Mouse (Mus musculus) embryonic facial prominence, embryonic 11.5 days (tissue): ENCODE data around the gene Gnaq. TPM values are rescaled to one million over a fixed set of nuclear protein-coding genes. Genes with fewer than 3 reads are reported as not detected.
"Not testable (repeated sequence)": the region's sequence is repeated elsewhere in the genome, so short reads cannot be mapped to it uniquely, and the experiment has no call there.

ENCODE experiments used
- ATAC-seq: fragments of 200-750 bp; cut with Nextera tagmentation; replicated peaks from 2 replicates; pipeline ENCODE4 v1.8.0; 2017; ENCODE audit warnings: low read depth; ENCODE audit not compliant: insufficient number of reproducible peaks, low FRiP score, low TSS enrichment
- DNase-seq: peaks from one replicate; pipeline ENCODE4 v3.0.0-alpha.2; 2015; ENCODE audit warnings: low spot score
- H3K27ac ChIP-seq: fragments of 300-500 bp; sonication (generic); replicated peaks from 2 replicates; pipeline ENCODE4 v1.5.1; 2014; ENCODE audit warnings: mild to moderate bottlenecking, low read depth, low read length, control low read depth
- H3K27me3 ChIP-seq: fragments of 300-500 bp; sonication (generic); 2 replicates; pipeline ENCODE4 v1.6.1; 2014; ENCODE audit warnings: mild to moderate bottlenecking, low read length, moderate library complexity, mixed read lengths; ENCODE audit not compliant: control insufficient read depth, insufficient read depth
- H3K36me3 ChIP-seq: fragments of 300-500 bp; sonication (generic); replicated peaks from 2 replicates; pipeline ENCODE4 v1.6.1; 2014; ENCODE audit warnings: low read depth, mild to moderate bottlenecking, low read length, moderate library complexity, mixed read lengths; ENCODE audit not compliant: control insufficient read depth, insufficient read depth
- H3K4me1 ChIP-seq: fragments of 300-500 bp; sonication (generic); 2 replicates; pipeline ENCODE4 v1.6.1; 2014; ENCODE audit warnings: low read length, mixed read lengths; ENCODE audit not compliant: control insufficient read depth, insufficient read depth
- H3K4me2 ChIP-seq: fragments of 300-500 bp; sonication (generic); 2 replicates; pipeline ENCODE4 v1.6.1; 2014; ENCODE audit warnings: low read depth, mild to moderate bottlenecking, control low read depth, low read length, moderate library complexity
- H3K4me3 ChIP-seq: fragments of 300-500 bp; sonication (generic); 2 replicates; pipeline ENCODE4 v1.5.1; 2014; ENCODE audit warnings: low read depth, low read length, control low read depth
- H3K9ac ChIP-seq: fragments of 300-500 bp; sonication (generic); replicated peaks from 2 replicates; pipeline ENCODE4 v1.6.1; 2014; ENCODE audit warnings: mild to moderate bottlenecking, control low read depth, low read length
- H3K9me3 ChIP-seq: fragments of 300-500 bp; sonication (generic); replicated peaks from 2 replicates; pipeline ENCODE4 v1.6.1; 2016; ENCODE audit warnings: mild to moderate bottlenecking, low read length, inconsistent platforms, mixed read lengths; ENCODE audit not compliant: control insufficient read depth
- WGBS: fragments of 180-500 bp; shearing (Covaris S2); extraction: QIAGEN DNeasy Blood & Tissue Kit; methylation state at CpG from one replicate; pipeline ENCODE4 v1.1.7; 2014; 5-methylcytosine and 5-hydroxymethylcytosine counted together
- polyA plus RNA-seq: library from polyadenylated mRNA; unstranded; fragments of >200 nt; fragmentation: Nextera tagmentation; extraction: Ambion mirVana; gene quantifications from 2 replicates; pipeline ENCODE4 v1.2.1, GENCODE M21; 2014

Gene Gnaq
- polyA plus RNA-seq, 1 experiment from 2014 or later: 16.2 TPM

- H3K27ac ChIP-seq: no peak overlapping the region
- H3K4me2 ChIP-seq: no peak overlapping the region
- no peaks in the 10 kb centered on the region for H3K9me3 ChIP-seq
- 97% methylated on average over 1 of the region's 1 CpGs for WGBS
- H3K4me1 ChIP-seq: no peaks in the 10 kb centered on the region
- ATAC-seq (no peak), DNase-seq (no peak)
- H3K4me3 ChIP-seq: no peak overlapping the region
- no peaks in the 10 kb centered on the region for H3K27me3 ChIP-seq
- H3K9ac ChIP-seq: no peak overlapping the region
- no peaks in the 10 kb centered on the region for H3K36me3 ChIP-seq
Measured at GRCm38 (mm10) chr19:16149094-16149493, 16.5 kb downstream of the Gnaq start.

GRCm38 (mm10) chr19:16150328-16150727, 17.7 kb downstream of the Gnaq start:
- no peak overlapping the region for H3K9ac ChIP-seq
- H3K4me3 ChIP-seq: no peak overlapping the region
- H3K4me2 ChIP-seq: no peak overlapping the region
- H3K9me3 ChIP-seq: no peaks in the 10 kb centered on the region
- no peaks in the 10 kb centered on the region for H3K27me3 ChIP-seq
- H3K36me3 ChIP-seq: no peaks in the 10 kb centered on the region
- H3K4me1 ChIP-seq: no peaks in the 10 kb centered on the region
- DNase-seq: no peak
- 79% methylated on average over 7 of the region's 7 CpGs for WGBS
- no peak for ATAC-seq
- no peak overlapping the region for H3K27ac ChIP-seq

GRCm38 (mm10) chr19:16153851-16154250, 21.2 kb downstream of the Gnaq start:
- 94% methylated on average over 3 of the region's 3 CpGs for whole genome bisulfite sequencing
- Histone ChIP-seq H3K9me3 (no peaks in the 10 kb centered on the region), H3K4me1 (no peaks in the 10 kb centered on the region), H3K9ac (no peak overlapping the region), H3K4me3 (no peak overlapping the region), H3K36me3 (no peaks in the 10 kb centered on the region), H3K27me3 (no peaks in the 10 kb centered on the region), H3K27ac (no peak overlapping the region), H3K4me2 (no peak overlapping the region)
- DNase-seq (no peak), ATAC-seq (no peak)

GRCm38 (mm10) chr19:16154480-16154879, 21.8 kb downstream of the Gnaq start:
- Histone ChIP-seq H3K27ac (no peak overlapping the region), H3K4me3 (no peak overlapping the region), H3K9ac (no peak overlapping the region), H3K4me2 (no peak overlapping the region), H3K9me3 (no peaks in the 10 kb centered on the region), H3K27me3 (no peaks in the 10 kb centered on the region), H3K4me1 (no peaks in the 10 kb centered on the region), H3K36me3 (no peaks in the 10 kb centered on the region)
- DNase-seq (no peak), ATAC-seq (no peak)

- Histone ChIP-seq H3K4me2 (no peak overlapping the region), H3K27me3 (no peaks in the 10 kb centered on the region), H3K27ac (no peak overlapping the region), H3K36me3 (no peaks in the 10 kb centered on the region), H3K9ac (no peak overlapping the region), H3K4me3 (no peak overlapping the region), H3K4me1 (no peaks in the 10 kb centered on the region), H3K9me3 (no peaks in the 10 kb centered on the region)
- ATAC-seq (no peak), DNase-seq (no peak)
- WGBS: 95% methylated on average over 7 of the region's 7 CpGs
Measured at GRCm38 (mm10) chr19:16157120-16157519, 24.5 kb downstream of the Gnaq start.

- H3K36me3 ChIP-seq: no peaks in the 10 kb centered on the region
- H3K27me3 ChIP-seq: no peaks in the 10 kb centered on the region
- no peak for ATAC-seq
- 87% methylated on average over 2 of the region's 2 CpGs for WGBS
- no peaks in the 10 kb centered on the region for H3K9me3 ChIP-seq
- no peak overlapping the region for H3K27ac ChIP-seq
- H3K4me3 ChIP-seq: no peak overlapping the region
- DNase-seq: no peak
- H3K4me2 ChIP-seq: no peak overlapping the region
- H3K4me1 ChIP-seq: no peaks in the 10 kb centered on the region
- no peak overlapping the region for H3K9ac ChIP-seq
Measured at GRCm38 (mm10) chr19:16160759-16161158, 28.1 kb downstream of the Gnaq start.

- ATAC-seq (no peak), DNase-seq (no peak)
- no peak overlapping the region for H3K9ac ChIP-seq
- no peaks in the 10 kb centered on the region for H3K4me1 ChIP-seq
- H3K27me3 ChIP-seq: no peaks in the 10 kb centered on the region
- H3K9me3 ChIP-seq: no peaks in the 10 kb centered on the region
- no peaks in the 10 kb centered on the region for H3K36me3 ChIP-seq
- no peak overlapping the region for H3K4me2 ChIP-seq
- WGBS: 63% methylated on average over 2 of the region's 2 CpGs
- H3K4me3 ChIP-seq: no peak overlapping the region
- no peak overlapping the region for H3K27ac ChIP-seq
Measured at GRCm38 (mm10) chr19:16161222-16161621, 28.6 kb downstream of the Gnaq start.

GRCm38 (mm10) chr19:16164396-16164795, 31.8 kb downstream of the Gnaq start:
- H3K9ac ChIP-seq, H3K4me1 ChIP-seq, DNase-seq, H3K27ac ChIP-seq, H3K36me3 ChIP-seq, ATAC-seq, H3K4me2 ChIP-seq, H3K4me3 ChIP-seq, H3K27me3 ChIP-seq, H3K9me3 ChIP-seq: not testable (repeated sequence)
- 96% methylated on average over 13 of the region's 13 CpGs for WGBS
